Mouse (Mus musculus): ENCODE measurements around the gene Idnk. TPM values are rescaled to one million over a fixed set of nuclear protein-coding genes. Genes with fewer than 3 reads are reported as not detected.

Idnk gene
- polyA plus RNA-seq, 1 experiment, result 21.0 TPM

- Histone ChIP-seq H3K27me3 (ENCODE audit: control insufficient read depth, insufficient read depth, insufficient read length) (no peaks in the 10 kb centered on the region), H3ac (ENCODE audit: control insufficient read depth, insufficient read length) (no peak overlapping the region), H3K4me3 (no peak overlapping the region), H3K4me2 (ENCODE audit: low read depth) (no peak overlapping the region), H3K36me3 (ENCODE audit: control insufficient read depth, insufficient read depth) (peaks cover 49% of the 10 kb centered on the region), H3K79me2 (ENCODE audit: control insufficient read depth, insufficient read depth) (peaks cover 3% of the 10 kb centered on the region)
- no peak for TF ChIP-seq POLR2A (IDR thresholded peaks at IDR 0.05; ENCODE audit: insufficient read length, low read depth)
- TF ChIP-seq USF1 (IDR thresholded peaks at IDR 0.05; ENCODE audit: low read depth), result no peak
- no peak for TF ChIP-seq E2F4 (IDR thresholded peaks at IDR 0.05; ENCODE audit: insufficient read depth)
- no peak for TF ChIP-seq MYOD1 (IDR thresholded peaks at IDR 0.05; ENCODE audit: control insufficient read depth in 1 of 3, insufficient read length in 2 of 3, low read depth in 2 of 3)
- TF ChIP-seq MAX (IDR thresholded peaks at IDR 0.05; ENCODE audit: low read depth), result no peak
- no peak for TF ChIP-seq POLR2AphosphoS2 (IDR thresholded peaks at IDR 0.05; ENCODE audit: insufficient read length, low read depth)
- no peak for TF ChIP-seq TCF12 (IDR thresholded peaks at IDR 0.05; ENCODE audit: insufficient read depth, poor library complexity, severe bottlenecking)
- TF ChIP-seq TCF3 (IDR thresholded peaks at IDR 0.05; ENCODE audit: insufficient read length, low read depth), result no peak
- no peak for TF ChIP-seq REST (IDR thresholded peaks at IDR 0.05; ENCODE audit: insufficient read depth, insufficient read length)
- no peak for TF ChIP-seq MYOG (IDR thresholded peaks at IDR 0.05; ENCODE audit: control insufficient read depth in 1 of 3, insufficient read depth in 1 of 3, insufficient read length in 2 of 3, low read depth in 2 of 3)
- TF ChIP-seq SRF (IDR thresholded peaks at IDR 0.05; ENCODE audit: control insufficient read depth, insufficient read length, low read depth), result no peak
- TF ChIP-seq CEBPB (IDR thresholded peaks at IDR 0.05; ENCODE audit: insufficient read depth, poor library complexity, severe bottlenecking), result no peak
These were observed 20.2 kb downstream of the Idnk start for GRCm38 (mm10) chr13:58177511-58178208.

- no peaks in the 10 kb centered on the region for H3K27me3 ChIP-seq (ENCODE audit: control insufficient read depth, insufficient read depth, insufficient read length)
- TF ChIP-seq TCF3 (IDR thresholded peaks at IDR 0.05; ENCODE audit: insufficient read length, low read depth) (no peak), CEBPB (IDR thresholded peaks at IDR 0.05; ENCODE audit: insufficient read depth, poor library complexity, severe bottlenecking) (no peak), MAX (IDR thresholded peaks at IDR 0.05; ENCODE audit: low read depth) (no peak), REST (IDR thresholded peaks at IDR 0.05; ENCODE audit: insufficient read depth, insufficient read length) (no peak), MYOG (IDR thresholded peaks at IDR 0.05; ENCODE audit: control insufficient read depth in 1 of 3, insufficient read depth in 1 of 3, insufficient read length in 2 of 3, low read depth in 2 of 3) (no peak), USF1 (IDR thresholded peaks at IDR 0.05; ENCODE audit: low read depth) (no peak)
These were observed 24.4 kb downstream of the Idnk start for GRCm38 (mm10) chr13:58181607-58182551.

GRCm38 (mm10) chr13:58184111-58184510 lies 26.7 kb downstream of the Idnk start:
- peaks cover 24% of the 10 kb centered on the region for H3K79me2 ChIP-seq (ENCODE audit: control insufficient read depth, insufficient read depth)
- no peaks in the 10 kb centered on the region for H3K27me3 ChIP-seq (ENCODE audit: control insufficient read depth, insufficient read depth, insufficient read length)
- H3K4me2 ChIP-seq (ENCODE audit: low read depth), result no peak overlapping the region
- no peak overlapping the region for H3K4me3 ChIP-seq
- no peak for TF ChIP-seq REST (IDR thresholded peaks at IDR 0.05; ENCODE audit: insufficient read depth, insufficient read length)
- TF ChIP-seq MAX (IDR thresholded peaks at IDR 0.05; ENCODE audit: low read depth), result no peak
- no peak for TF ChIP-seq USF1 (IDR thresholded peaks at IDR 0.05; ENCODE audit: low read depth)
- TF ChIP-seq POLR2A (IDR thresholded peaks at IDR 0.05; ENCODE audit: insufficient read length, low read depth), result no peak
- no peak for TF ChIP-seq MYOG (IDR thresholded peaks at IDR 0.05; ENCODE audit: control insufficient read depth in 1 of 3, insufficient read depth in 1 of 3, insufficient read length in 2 of 3, low read depth in 2 of 3)
- TF ChIP-seq MYOD1 (IDR thresholded peaks at IDR 0.05; ENCODE audit: control insufficient read depth in 1 of 3, insufficient read length in 2 of 3, low read depth in 2 of 3), result no peak
- no peak for TF ChIP-seq TCF12 (IDR thresholded peaks at IDR 0.05; ENCODE audit: insufficient read depth, poor library complexity, severe bottlenecking)
- TF ChIP-seq CEBPB (IDR thresholded peaks at IDR 0.05; ENCODE audit: insufficient read depth, poor library complexity, severe bottlenecking), result no peak
- no peak for TF ChIP-seq TCF3 (IDR thresholded peaks at IDR 0.05; ENCODE audit: insufficient read length, low read depth)
- no peak for TF ChIP-seq POLR2AphosphoS2 (IDR thresholded peaks at IDR 0.05; ENCODE audit: insufficient read length, low read depth)
- no peak for TF ChIP-seq E2F4 (IDR thresholded peaks at IDR 0.05; ENCODE audit: insufficient read depth)
- TF ChIP-seq SRF (IDR thresholded peaks at IDR 0.05; ENCODE audit: control insufficient read depth, insufficient read length, low read depth), result no peak
- peaks cover 23% of the 10 kb centered on the region for H3K36me3 ChIP-seq (ENCODE audit: control insufficient read depth, insufficient read depth)
- H3ac ChIP-seq (ENCODE audit: control insufficient read depth, insufficient read length), result no peak overlapping the region

More at GRCm38 (mm10) chr13:58181607-58182551, 24.4 kb downstream of the Idnk start:
- Histone ChIP-seq H3ac (ENCODE audit: control insufficient read depth, insufficient read length) (no peak overlapping the region), H3K4me2 (ENCODE audit: low read depth) (no peak overlapping the region), H3K79me2 (ENCODE audit: control insufficient read depth, insufficient read depth) (peaks cover 14% of the 10 kb centered on the region), H3K4me3 (no peak overlapping the region), H3K36me3 (ENCODE audit: control insufficient read depth, insufficient read depth) (peaks cover 39% of the 10 kb centered on the region)

- Histone ChIP-seq H3K4me2 (ENCODE audit: low read depth) (no peak overlapping the region), H3K79me2 (ENCODE audit: control insufficient read depth, insufficient read depth) (peaks cover 32% of the 10 kb centered on the region), H3K36me3 (ENCODE audit: control insufficient read depth, insufficient read depth) (peaks cover 34% of the 10 kb centered on the region), H3ac (ENCODE audit: control insufficient read depth, insufficient read length) (no peak overlapping the region), H3K4me3 (no peak overlapping the region), H3K27me3 (ENCODE audit: control insufficient read depth, insufficient read depth, insufficient read length) (no peaks in the 10 kb centered on the region)
- TF ChIP-seq USF1 (IDR thresholded peaks at IDR 0.05; ENCODE audit: low read depth) (no peak), TCF12 (IDR thresholded peaks at IDR 0.05; ENCODE audit: insufficient read depth, poor library complexity, severe bottlenecking) (no peak)
These were observed 28.8 kb downstream of the Idnk start for GRCm38 (mm10) chr13:58186281-58186680.

Measured in myocyte (in vitro differentiated cells).